Mouse (Mus musculus): ENCODE measurements around the gene Tfap2d.

Gene Tfap2d

DNA sequence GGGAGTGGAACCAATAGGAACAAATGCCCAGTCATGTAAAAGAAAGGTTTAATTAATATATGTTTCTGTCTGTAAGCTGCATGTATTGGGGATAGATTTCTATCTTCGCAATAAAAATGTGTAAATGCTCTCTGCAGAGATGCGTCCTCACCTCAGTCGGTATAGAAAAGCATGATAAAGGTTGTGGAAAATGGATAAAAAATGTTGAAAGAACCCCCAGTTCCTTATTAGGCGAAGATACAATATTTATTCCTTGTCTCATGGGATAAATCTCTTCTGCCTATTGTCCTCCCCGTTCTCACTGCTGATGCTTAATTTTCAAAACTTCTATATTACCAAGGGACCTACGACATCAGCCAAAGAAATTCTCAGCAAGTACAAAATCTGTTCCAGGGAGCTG, at the start of gene Tfap2d:
Gene Tfap2d, plus strand, starts transcription at position 392 of the 400 bp plus-strand sequence.
- in situ Hi-C loops (cut with MboI; ENCODE audit: low pct_unique_long_range_greater_than_20kb in 1 of 2, low sequenced_read_pairs in 2 of 2, unreplicated experiment in 1 of 2) = no loop called here

DNA sequence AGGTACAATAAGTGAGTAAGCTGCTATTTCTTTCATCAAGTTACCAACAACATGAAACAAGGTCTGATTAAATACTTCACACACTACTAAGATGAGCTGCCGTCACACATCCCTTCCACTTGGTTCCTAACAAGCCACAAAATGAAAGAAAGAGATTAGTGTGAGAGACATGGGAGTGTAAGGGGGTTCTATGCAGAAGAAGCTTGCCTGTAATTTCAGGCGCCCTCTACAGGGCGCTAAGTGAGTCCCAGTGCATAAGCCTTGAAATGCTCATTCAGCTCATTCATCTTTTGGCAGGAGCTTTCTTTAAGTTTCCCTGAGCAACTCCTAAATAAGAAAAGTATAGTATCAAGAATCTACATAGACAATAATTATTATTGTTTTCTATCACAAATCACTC, 46.5 kb upstream of the Tfap2d start:
- in situ Hi-C loops (cut with MboI; ENCODE audit: low pct_unique_long_range_greater_than_20kb in 1 of 2, low sequenced_read_pairs in 2 of 2, unreplicated experiment in 1 of 2) = no loop called here

DNA sequence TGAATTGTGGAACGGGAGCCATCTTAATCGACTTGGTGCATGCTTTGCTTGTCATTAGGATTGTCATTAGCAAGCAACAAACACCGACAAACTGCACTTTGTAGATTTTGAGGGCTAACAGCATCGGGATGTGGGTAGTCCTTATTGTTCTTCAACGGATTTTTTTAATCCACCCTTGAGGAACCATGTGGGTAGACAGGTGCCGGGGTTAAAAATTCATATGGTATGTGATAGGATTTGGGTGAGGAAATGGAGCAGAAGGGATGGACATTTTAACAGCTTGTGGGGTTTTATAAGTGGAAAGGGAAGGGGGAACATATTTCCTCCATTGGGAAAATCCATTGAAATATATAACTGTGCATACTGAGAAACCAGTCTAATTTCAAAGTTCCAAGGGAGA, 46.0 kb upstream of the Tfap2d start:
- in situ Hi-C loops (cut with MboI; ENCODE audit: low pct_unique_long_range_greater_than_20kb in 1 of 2, low sequenced_read_pairs in 2 of 2, unreplicated experiment in 1 of 2) = no loop called here

DNA sequence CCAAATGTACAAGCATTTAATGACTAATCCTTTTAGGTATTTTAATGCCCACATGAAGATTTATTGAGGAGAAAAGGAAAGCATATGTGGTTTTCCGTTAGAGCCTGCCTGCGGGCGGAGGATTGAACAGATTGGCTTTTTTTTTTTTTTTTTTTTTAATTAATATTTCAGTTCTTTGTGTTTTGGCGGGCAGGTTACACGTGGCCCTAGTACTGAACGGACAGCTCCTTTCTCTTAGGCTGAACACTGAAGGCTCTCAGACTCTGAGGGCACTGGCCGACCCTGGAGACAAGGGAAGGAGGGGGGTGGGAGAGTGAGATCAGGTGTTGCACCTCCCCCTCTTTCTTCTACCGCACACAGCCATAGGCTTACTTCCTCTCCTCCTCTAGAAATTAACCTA, 14.7 kb upstream of the Tfap2d start:
- in situ Hi-C loops (cut with MboI; ENCODE audit: low pct_unique_long_range_greater_than_20kb in 1 of 2, low sequenced_read_pairs in 2 of 2, unreplicated experiment in 1 of 2) = no loop called here

DNA sequence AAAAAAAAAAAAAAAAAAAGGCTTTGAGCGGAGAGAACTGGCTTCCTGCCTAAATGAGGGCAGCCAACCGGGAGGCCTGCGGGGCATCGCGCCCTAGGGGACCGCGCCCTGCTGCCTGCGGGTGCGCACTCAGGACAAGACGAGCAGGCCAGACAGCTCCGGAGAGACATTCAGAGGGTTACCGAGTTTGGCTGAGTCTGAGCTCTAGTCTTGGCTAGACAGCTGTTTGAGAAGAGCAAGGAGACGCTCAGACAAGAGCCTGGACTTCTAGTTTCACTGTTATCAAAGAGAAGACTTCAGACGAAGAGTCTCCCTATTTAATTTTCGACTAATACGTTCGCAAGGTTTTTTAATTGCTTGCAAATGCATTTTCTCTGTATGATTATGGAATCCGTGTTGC, 5.9 kb upstream of the Tfap2d start:
- in situ Hi-C loops (cut with MboI; ENCODE audit: low pct_unique_long_range_greater_than_20kb in 1 of 2, low sequenced_read_pairs in 2 of 2, unreplicated experiment in 1 of 2) = no loop called here

DNA sequence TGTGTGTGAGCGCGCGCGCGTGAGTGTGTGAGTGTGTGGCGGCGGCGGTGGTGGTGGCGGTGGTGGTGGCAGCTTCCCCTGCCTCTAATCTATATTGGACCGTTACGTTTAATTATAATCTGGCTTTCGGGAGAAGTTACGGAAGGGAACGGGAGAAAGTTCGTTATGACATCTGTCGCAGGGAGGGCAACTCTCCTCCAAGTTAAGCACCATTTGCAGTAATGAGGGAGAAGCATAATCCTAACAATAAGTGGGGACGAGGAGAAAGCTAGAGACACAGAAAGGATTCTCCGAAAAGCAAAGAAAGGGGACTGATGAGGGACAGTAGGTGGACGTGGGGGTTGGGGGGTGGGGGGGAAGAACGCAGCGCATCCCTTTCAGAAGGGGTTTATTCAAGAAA, 494 bp downstream of the Tfap2d start:
- in situ Hi-C loops (cut with MboI; ENCODE audit: low pct_unique_long_range_greater_than_20kb in 1 of 2, low sequenced_read_pairs in 2 of 2, unreplicated experiment in 1 of 2) = no loop called here

DNA sequence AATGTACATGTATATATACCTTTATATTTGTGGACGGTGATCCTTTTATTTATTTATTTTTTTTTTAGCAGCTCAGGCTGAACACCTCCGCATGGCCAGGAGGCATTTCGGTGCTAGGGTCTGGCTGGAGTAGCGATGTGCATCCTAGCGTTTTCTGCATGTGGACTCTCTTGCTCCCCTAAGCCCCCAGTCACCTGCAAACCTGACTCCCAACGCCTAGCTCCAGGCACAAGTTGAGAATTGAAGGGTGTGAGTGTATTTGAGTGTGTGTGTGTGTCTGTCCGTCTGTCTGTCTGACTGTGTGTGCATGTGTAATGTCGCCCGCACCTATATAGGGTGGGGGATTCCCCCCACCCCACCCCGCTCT, 937 bp downstream of the Tfap2d start:
- in situ Hi-C loops (cut with MboI; ENCODE audit: low pct_unique_long_range_greater_than_20kb in 1 of 2, low sequenced_read_pairs in 2 of 2, unreplicated experiment in 1 of 2) = no loop called here

DNA sequence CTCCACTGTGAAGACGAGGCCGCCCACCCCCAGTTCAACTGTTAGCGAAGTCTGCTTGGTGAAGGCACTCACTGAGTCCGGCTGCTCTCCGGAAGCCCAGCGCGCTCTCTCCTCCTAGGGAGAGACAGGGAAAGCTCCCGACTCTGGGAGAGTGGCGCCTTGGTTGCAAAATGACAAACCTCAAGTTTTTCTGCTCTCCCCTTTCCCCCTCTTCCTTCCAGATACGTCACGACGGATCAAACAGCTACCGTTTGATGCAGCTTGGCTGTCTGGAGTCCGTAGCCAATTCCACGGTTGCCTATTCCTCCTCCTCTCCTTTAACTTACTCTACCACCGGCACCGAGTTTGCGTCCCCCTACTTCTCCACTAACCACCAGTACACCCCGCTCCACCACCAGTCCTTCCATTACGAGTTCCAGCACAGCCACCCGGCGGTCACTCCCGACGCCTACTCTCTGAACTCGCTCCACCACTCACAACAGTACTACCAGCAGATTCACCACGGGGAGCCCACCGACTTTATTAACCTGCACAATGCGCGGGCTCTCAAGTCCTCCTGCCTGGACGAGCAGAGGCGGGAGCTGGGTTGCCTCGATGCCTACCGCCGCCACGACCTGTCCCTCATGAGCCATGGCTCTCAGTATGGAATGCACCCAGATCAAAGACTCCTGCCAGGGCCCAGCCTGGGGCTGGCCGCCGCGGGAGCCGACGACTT, 1.5 kb downstream of the Tfap2d start:
- in situ Hi-C loops (cut with MboI; ENCODE audit: low pct_unique_long_range_greater_than_20kb in 1 of 2, low sequenced_read_pairs in 2 of 2, unreplicated experiment in 1 of 2) = no loop called here

DNA sequence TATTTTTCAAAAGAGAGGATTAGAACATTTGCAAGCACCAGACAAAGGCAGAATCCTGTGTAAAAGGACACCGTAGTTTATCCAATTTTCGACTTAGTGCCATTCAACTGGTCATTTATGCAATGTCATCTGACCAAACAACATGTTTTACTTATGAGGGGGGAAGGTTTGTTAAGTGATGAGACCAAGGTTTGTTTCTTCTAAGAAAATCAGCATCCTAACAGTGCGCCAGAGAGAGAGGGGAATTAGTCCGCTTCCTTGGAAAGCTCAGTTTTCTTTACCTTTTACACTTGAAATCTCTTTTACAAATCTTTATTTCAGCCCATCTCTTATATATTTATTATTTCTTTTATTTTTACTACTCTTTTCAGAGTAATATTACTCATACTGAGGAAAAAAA, 3.6 kb downstream of the Tfap2d start:
- in situ Hi-C loops (cut with MboI; ENCODE audit: low pct_unique_long_range_greater_than_20kb in 1 of 2, low sequenced_read_pairs in 2 of 2, unreplicated experiment in 1 of 2) = no loop called here

DNA sequence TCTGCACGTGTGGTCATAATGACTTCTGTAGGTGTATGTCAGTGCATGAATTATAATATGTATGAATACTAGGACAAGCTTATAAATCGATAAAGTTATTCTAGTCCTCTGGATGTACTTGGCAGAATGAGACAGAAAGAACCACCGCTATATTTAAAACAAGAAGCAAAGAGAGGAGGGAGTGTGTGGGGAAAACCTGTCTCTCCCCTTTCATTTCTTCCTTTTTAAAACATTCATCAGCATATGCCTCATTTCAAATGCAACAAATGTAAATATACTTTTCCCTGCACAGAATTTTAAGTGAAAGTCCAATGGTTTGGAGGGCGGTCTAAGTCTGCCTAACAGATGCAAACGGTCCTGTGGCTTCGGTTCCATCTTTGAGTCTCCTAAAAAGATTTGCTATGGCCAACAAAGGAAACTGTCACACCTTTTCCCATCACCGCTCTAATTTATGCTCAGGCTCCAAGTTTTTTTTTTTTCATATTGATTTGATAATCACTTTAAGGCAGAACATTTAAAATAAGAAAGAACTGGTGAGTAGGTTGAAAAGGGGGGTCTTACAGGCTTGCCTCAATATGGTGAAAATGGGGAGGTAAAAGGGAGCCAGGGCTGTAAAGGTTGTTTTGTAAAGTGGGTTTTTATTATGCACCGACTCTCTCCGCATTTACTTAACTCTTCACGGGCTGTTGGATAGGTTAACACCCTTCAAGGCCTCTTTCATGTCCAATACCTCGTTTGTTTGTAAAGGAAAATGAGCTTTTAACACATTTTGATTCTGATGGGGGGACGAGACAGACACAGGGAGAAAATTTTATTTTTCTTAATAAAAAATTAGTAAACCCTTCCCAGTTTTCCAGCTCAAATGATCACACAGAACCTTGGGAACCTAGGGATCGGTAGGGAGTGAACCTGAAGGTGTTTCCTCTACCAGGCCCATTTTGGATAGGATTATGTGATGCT, 4.3 kb downstream of the Tfap2d start:
- in situ Hi-C loops (cut with MboI; ENCODE audit: low pct_unique_long_range_greater_than_20kb in 1 of 2, low sequenced_read_pairs in 2 of 2, unreplicated experiment in 1 of 2) = no loop called here

DNA sequence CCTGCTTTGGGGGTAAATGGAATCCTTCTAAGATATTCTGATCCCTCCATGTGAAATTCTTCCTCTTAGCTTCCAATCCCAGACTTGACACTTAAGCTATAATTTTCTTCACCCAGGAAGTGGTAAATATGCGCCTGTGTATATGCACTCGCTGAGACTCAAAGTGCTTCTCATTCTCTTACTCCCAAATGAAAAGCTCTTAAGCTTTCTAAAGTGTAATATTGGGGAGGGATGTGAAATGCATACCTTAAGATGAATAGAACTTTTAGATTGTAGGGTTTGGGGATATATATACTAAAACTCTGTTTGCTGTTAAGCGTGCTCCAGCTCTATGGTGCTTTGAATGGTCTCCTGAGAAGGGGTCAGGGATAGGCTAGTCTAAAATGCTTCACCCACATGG, 5.0 kb downstream of the Tfap2d start:
- in situ Hi-C loops (cut with MboI; ENCODE audit: low pct_unique_long_range_greater_than_20kb in 1 of 2, low sequenced_read_pairs in 2 of 2, unreplicated experiment in 1 of 2) = no loop called here

DNA sequence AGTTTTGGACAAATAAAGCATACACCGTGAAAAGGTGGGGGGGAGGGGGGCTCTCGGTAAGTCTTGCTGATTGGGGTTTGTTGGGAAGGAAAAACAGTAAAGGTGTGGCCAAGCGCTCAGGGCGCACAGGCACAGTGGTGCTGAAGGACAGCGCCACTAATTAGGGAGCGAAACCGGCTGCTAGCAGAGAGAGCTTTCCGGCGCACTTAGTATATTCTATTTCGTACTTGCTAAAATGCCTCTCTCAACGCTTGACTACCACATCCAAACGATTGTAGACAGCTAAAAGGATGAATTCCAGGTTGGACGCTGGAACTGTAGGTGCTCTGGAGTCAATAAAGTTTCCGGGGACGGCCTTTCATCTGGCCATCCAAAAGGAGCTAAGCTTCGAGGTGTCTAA, 6.9 kb downstream of the Tfap2d start:
- in situ Hi-C loops (cut with MboI; ENCODE audit: low pct_unique_long_range_greater_than_20kb in 1 of 2, low sequenced_read_pairs in 2 of 2, unreplicated experiment in 1 of 2) = no loop called here

DNA sequence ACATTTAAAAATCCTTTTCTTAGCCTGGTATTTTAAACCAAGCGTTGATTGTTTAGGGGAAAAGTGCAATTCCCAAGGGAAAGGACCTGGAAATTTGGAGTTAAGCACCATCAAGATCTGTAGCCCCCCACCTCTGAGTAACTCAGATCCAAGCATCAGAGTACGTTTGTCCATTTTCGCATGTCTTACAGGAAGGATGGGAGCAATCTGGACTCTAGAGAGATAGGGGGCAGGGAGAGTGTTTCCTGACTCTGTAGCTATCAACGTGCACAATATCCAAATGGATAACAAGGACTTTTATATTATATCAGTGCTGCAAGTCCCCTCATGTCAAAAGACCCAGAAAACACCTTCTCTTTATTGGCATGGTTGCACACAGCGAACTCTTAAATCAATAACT, 7.4 kb downstream of the Tfap2d start:
- in situ Hi-C loops (cut with MboI; ENCODE audit: low pct_unique_long_range_greater_than_20kb in 1 of 2, low sequenced_read_pairs in 2 of 2, unreplicated experiment in 1 of 2) = no loop called here

DNA sequence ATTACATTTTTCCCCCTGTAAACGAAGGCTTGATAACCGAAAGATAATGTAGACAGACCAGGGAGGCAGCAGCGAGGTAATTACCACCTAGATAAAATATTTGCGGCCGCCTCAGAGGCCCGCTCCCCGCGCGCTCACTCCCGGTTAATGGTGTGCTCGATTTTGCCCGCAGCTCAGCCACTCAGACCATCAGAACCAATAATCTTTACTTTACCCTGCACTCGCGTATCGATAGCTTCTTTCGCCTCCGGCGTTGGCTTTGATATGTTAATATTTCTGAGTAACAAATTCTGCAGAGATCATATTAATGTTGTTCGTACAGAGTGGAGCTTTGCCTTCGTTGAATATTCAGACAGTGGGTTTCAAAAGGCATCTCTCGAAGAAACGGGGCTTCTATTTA, 8.2 kb downstream of the Tfap2d start:
- in situ Hi-C loops (cut with MboI; ENCODE audit: low pct_unique_long_range_greater_than_20kb in 1 of 2, low sequenced_read_pairs in 2 of 2, unreplicated experiment in 1 of 2) = no loop called here

DNA sequence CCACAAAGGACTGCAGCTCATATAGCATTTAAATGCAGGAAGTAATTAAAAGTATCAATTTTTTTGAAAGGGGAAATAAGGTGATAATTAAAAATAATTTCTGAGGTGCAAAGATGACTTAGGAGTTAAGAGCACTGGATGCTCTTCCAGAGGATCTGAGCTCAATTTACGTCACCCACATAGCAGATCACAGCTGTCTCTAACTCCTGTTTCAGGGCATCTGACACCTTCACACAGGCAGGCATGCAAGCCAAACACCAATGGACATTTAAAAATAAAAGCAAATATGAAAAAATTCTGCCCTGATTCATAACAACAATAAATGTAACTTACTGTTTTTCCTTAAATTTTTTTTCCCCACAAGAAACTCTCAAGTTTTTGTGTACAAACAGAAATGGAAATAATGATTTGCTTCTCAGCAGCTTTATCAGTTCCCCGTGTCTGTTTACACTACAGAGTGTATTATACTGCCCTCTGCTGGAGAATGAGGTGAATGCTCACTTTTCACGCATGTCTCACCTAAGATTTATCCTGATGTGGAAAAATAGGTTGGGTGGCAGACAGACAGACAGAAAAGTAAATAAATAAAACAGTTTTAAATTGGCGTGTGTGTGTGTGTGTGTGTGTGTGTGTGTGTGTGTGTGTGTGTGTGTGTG, 76.0 kb downstream of the Tfap2d start:
- in situ Hi-C loops (cut with MboI; ENCODE audit: low pct_unique_long_range_greater_than_20kb in 1 of 2, low sequenced_read_pairs in 2 of 2, unreplicated experiment in 1 of 2) = loop anchor here in 1 of 2 experiments (25.0 kb wide), 1 partner anchor 817 kb away; no protein-coding TSS in a partner anchor

DNA sequence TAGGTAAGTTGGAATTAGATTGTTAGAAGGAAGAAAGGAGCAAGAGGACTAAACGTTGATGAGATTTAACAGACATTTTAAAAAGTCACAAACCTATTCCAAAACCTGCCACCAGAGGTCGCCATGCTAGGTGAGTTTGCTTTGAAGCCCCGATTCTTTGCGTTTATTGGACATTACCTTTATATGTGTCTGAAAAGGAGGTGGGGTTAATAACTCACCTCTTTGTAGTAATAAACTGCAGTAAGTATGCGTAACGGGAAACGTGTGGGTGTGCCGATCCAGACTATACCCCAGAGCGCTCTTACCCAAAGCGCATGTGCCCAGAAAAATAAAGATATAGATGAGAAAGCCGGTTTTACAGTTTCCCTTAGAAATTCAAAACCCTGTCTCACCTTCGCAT, 102.8 kb downstream of the Tfap2d start:
- in situ Hi-C loops (cut with MboI; ENCODE audit: low pct_unique_long_range_greater_than_20kb in 1 of 2, low sequenced_read_pairs in 2 of 2, unreplicated experiment in 1 of 2) = no loop called here

DNA sequence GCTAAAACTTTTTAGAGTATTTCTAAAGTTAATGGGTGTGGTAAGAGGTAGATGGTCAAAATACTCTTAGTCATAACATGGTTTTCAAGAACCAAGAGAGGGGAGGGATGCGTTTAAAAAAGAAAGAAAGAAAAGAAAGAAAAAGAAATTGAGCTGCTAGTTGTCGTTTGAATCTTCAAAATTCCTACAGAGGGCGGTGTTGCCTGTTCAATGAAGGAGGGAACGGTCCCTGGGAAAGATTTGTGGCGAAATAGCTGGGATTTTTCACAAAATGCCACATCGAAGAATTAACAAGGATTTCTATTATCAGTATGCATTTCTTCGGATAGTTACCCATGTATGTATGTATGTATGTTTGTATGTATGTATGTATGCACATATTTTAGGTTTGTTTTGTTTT, 103.4 kb downstream of the Tfap2d start:
- in situ Hi-C loops (cut with MboI; ENCODE audit: low pct_unique_long_range_greater_than_20kb in 1 of 2, low sequenced_read_pairs in 2 of 2, unreplicated experiment in 1 of 2) = no loop called here

DNA sequence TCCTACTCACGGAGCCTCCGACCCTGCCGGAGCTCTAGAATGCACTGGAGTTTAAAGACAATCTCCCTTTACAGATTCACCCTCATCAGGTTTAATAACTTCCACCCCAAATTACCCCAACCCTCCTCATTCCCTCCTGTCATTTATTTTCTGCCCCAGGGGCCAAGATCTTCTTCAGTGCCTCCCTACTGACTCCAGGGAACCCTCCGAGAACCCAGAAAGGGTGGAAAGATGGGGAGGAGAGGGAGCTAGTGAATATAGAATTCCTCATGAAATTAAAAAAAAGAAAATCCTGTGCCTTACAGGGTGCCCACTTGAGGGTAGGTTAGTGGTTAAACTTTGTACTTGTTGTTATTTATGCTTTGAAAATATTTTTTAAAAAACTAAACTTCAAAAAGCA, 104.8 kb downstream of the Tfap2d start:
- in situ Hi-C loops (cut with MboI; ENCODE audit: low pct_unique_long_range_greater_than_20kb in 1 of 2, low sequenced_read_pairs in 2 of 2, unreplicated experiment in 1 of 2) = no loop called here

DNA sequence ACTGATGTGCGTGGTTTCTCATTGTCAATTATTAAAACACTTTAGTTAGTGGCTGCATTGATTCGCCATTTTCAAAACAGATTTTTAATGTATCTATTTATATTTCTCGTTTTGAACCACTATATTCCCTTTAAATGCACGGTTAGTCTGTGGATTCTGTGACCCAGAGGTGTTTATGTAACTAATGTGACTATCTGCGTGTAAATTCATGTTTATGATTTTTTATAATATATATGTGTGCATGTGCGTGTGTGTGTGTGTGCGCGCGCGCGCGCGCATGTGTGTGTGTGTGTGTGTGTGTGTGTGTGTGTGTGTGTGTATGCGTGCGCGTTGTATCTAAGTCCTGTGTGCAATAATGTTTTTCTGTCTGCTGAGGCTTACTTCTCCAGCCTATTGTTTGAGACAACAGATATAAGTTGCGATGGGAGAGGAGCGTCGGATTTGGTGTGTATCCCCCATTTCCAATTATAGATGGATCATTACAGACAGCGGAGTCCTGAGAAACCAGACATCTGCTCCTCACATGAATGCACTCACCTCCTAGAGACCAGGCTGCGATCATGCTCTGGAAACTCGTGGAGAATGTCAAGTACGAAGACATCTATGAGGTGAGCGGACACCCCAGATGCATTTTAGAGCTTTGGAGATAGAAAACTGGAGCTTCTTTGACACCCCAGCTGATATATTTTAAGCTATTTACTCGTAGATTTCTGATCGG, 106.0 kb downstream of the Tfap2d start, which contains the start of gene Tfap2b:
Gene Tfap2b, plus strand, starts transcription at position 274 of the 718 bp plus-strand sequence.
- in situ Hi-C loops (cut with MboI; ENCODE audit: low pct_unique_long_range_greater_than_20kb in 1 of 2, low sequenced_read_pairs in 2 of 2, unreplicated experiment in 1 of 2) = no loop called here

Measured in mouse embryonic stem cell (cell line).